Mouse (Mus musculus): ENCODE data around the gene Hps4.
"Not testable (repeated sequence)": the region's sequence is repeated elsewhere in the genome, so short reads cannot be mapped to it uniquely, and the experiment has no call there.

Gene Hps4

GRCm38 (mm10) chr5:112342463-112343204, at the start of gene Hps4, which contains the start of gene Srrd:
Gene Hps4 (plus strand): TSS chr5:112343083.
Gene Srrd (minus strand): TSS chr5:112343040.
- no peak for DNase-seq (ENCODE audit: low read depth)

GRCm38 (mm10) chr5:112293800-112294199, 49.1 kb upstream of the Hps4 start:
- DNase-seq (ENCODE audit: low read depth), result no peak

- no peak for DNase-seq (ENCODE audit: low read depth)
Observed at GRCm38 (mm10) chr5:112294696-112295095, 48.2 kb upstream of the Hps4 start.

- no peak for DNase-seq (ENCODE audit: low read depth)
Observed at GRCm38 (mm10) chr5:112295162-112295561, 47.7 kb upstream of the Hps4 start.

GRCm38 (mm10) chr5:112295564-112295963, 47.3 kb upstream of the Hps4 start:
- no peak for DNase-seq (ENCODE audit: low read depth)

GRCm38 (mm10) chr5:112296404-112297181, 46.3 kb upstream of the Hps4 start:
- DNase-seq (ENCODE audit: low read depth), result no peak

GRCm38 (mm10) chr5:112297257-112297656, 45.6 kb upstream of the Hps4 start:
- DNase-seq (ENCODE audit: low read depth), result no peak

- no peak for DNase-seq (ENCODE audit: low read depth)
Observed at GRCm38 (mm10) chr5:112298226-112298988, 44.5 kb upstream of the Hps4 start.

GRCm38 (mm10) chr5:112299399-112299798, 43.5 kb upstream of the Hps4 start:
- DNase-seq (ENCODE audit: low read depth), result no peak

- DNase-seq (ENCODE audit: low read depth), result no peak
Observed at GRCm38 (mm10) chr5:112300112-112300511, 42.8 kb upstream of the Hps4 start.

GRCm38 (mm10) chr5:112300721-112301308, 42.1 kb upstream of the Hps4 start:
- no peak for DNase-seq (ENCODE audit: low read depth)

GRCm38 (mm10) chr5:112301694-112302093, 41.2 kb upstream of the Hps4 start:
- DNase-seq (ENCODE audit: low read depth), result no peak

- no peak for DNase-seq (ENCODE audit: low read depth)
Observed at GRCm38 (mm10) chr5:112302310-112302709, 40.6 kb upstream of the Hps4 start.

GRCm38 (mm10) chr5:112305842-112306241, 37.0 kb upstream of the Hps4 start:
- DNase-seq (ENCODE audit: low read depth), result no peak

- no peak for DNase-seq (ENCODE audit: low read depth)
Observed at GRCm38 (mm10) chr5:112313222-112313885, 29.5 kb upstream of the Hps4 start.

GRCm38 (mm10) chr5:112316468-112316867, 26.4 kb upstream of the Hps4 start:
- DNase-seq (ENCODE audit: low read depth), result no peak

GRCm38 (mm10) chr5:112317328-112317727, 25.6 kb upstream of the Hps4 start:
- no peak for DNase-seq (ENCODE audit: low read depth)

GRCm38 (mm10) chr5:112319343-112319742, 23.5 kb upstream of the Hps4 start:
- not testable (repeated sequence) for DNase-seq (ENCODE audit: low read depth)

- DNase-seq (ENCODE audit: low read depth), result no peak
Observed at GRCm38 (mm10) chr5:112320379-112320778, 22.5 kb upstream of the Hps4 start.

- DNase-seq (ENCODE audit: low read depth), result no peak
Observed at GRCm38 (mm10) chr5:112320936-112321335, 21.9 kb upstream of the Hps4 start.

- DNase-seq (ENCODE audit: low read depth), result no peak
Observed at GRCm38 (mm10) chr5:112321376-112321775, 21.5 kb upstream of the Hps4 start.

GRCm38 (mm10) chr5:112323246-112323645, 19.6 kb upstream of the Hps4 start:
- DNase-seq (ENCODE audit: low read depth), result no peak
